Mouse (Mus musculus): ENCODE measurements at regions not wholly inside any gene's neighbourhood (a gene's known extent, or its start where the extent isn't known, plus 50 kb on each side); places are given as distances from the start of the nearest gene placed in this dataset.
"Not testable (repeated sequence)": the region's sequence is repeated elsewhere in the genome, so short reads cannot be mapped to it uniquely, and the experiment has no call there.

DNA sequence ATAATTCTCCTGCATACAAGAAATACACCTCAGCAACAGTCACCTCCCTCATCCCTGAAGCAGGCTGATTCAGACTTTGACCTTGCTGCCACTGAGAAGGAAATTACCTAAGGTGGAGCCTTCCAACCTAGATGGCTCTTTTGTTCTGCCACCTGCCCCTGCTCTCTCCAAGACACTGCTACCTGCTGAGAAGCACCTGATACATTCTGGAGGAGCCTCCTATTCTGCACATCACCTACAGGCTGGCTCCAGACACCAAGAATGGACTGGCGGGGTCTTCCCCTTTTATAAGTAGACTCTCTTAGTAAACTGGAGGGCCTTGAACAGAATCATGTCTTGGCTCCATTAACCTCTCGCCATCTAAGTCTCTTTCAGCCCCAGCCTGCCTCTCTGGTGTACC is 1149.5 kb upstream of the 2610301B20Rik start:
- not testable (repeated sequence) for DNase-seq (ENCODE audit: low spot score in 2 of 2)

DNA sequence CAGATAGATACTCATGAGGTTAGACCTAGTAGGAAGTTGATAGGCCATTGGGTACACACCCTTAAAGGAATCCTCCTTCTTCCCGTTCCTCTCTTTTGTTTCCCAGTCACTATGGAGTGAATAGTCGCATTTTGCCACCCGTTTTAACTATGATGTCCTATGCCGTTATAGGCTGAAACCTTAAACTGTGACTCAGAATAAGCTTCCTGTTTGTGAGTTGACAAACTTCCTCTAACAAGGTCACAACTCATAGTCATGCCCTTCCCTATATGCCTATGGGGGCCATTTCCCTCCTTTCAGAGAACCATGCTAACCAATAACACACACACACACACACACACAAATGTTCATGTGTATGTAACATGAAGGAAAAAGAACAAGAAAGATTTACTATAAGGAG is 1136.6 kb upstream of the 2610301B20Rik start:
- DNase-seq (ENCODE audit: low spot score in 2 of 2) = no peak

GRCm38 (mm10) chr4:9747411-9747938 is 1126.8 kb upstream of the 2610301B20Rik start:
- DNase-seq (ENCODE audit: low spot score in 2 of 2) = no peak

GRCm38 (mm10) chr4:9748110-9748509 is 1126.2 kb upstream of the 2610301B20Rik start:
- no peak for DNase-seq (ENCODE audit: low spot score in 2 of 2)

DNA sequence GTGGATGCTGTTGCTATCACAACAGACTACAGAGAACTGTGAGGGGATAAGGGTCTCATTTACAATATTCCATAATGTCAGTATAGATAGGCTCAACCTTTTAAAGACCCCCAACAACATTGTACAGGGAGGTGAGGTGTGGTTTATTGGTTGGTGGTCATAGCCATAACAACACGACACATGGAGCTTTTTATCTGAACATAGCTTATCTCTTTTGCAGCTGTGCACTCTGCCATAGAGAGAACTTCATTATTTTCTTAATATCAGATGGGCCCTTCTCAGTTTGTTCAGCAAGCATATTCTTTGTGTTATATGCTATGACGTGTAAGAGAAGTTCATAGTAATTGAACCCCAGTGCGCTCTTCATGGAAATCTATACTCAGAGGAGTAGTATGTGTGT is 1124.4 kb upstream of the 2610301B20Rik start:
- DNase-seq (ENCODE audit: low spot score in 2 of 2) = no peak

GRCm38 (mm10) chr4:9750404-9750803 is 1123.9 kb upstream of the 2610301B20Rik start:
- DNase-seq (ENCODE audit: low spot score in 2 of 2) = no peak

GRCm38 (mm10) chr4:9763321-9763720 is 1111.0 kb upstream of the 2610301B20Rik start:
- DNase-seq (ENCODE audit: low spot score in 2 of 2) = no peak

- no peak for DNase-seq (ENCODE audit: low spot score in 2 of 2)
These were observed 1104.6 kb upstream of the 2610301B20Rik start for GRCm38 (mm10) chr4:9769633-9770205.

- peak; percentile 23 to 25 for DNase-seq (ENCODE audit: low spot score in 2 of 2)
These were observed 1103.8 kb upstream of the 2610301B20Rik start for GRCm38 (mm10) chr4:9770372-9771102.

DNA sequence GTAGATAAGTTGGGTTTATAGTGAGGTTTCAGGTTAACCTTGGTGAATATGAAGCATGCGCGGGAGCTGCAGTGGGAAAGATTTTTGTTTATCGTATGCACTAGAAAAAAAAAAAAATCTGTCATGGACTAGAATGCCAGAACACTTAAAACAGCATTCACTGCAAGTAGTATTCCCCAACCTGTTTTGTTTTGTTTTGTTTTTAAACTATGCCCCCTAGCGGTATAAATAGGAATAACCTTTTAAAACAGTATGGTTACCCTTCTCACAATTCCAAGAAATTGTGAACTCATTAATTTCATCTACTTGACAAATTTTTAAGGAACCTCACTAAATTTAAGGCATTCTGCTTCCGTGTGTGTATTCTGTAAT is 1103.2 kb upstream of the 2610301B20Rik start:
- DNase-seq (ENCODE audit: low spot score in 2 of 2) = no peak

GRCm38 (mm10) chr4:9778391-9778790 is 1095.9 kb upstream of the 2610301B20Rik start:
- DNase-seq (ENCODE audit: low spot score in 2 of 2) = no peak

DNA sequence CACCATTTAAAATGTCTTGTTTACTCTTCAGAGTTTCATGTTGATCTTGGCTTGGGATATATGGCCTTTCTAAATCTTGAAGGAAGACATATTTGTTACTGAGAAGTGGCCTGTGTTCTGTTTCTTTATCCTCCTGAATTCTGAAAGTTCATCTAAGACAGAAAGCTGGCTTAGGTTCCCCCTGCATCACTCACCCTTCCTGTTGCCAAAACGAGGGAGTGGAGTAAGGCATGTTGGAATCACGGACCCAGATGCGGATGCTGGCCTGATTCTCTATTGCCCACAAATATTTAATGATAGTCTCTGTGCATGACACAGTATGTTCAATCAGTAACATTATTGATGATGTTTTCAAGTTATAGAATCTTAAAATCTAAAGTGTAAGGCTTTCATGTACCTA is 1094.7 kb upstream of the 2610301B20Rik start:
- no peak for DNase-seq (ENCODE audit: low spot score in 2 of 2)

- DNase-seq (ENCODE audit: low spot score in 2 of 2) = peak; percentile 70 to 80
These were observed 1094.1 kb upstream of the 2610301B20Rik start for GRCm38 (mm10) chr4:9780179-9780578.

DNA sequence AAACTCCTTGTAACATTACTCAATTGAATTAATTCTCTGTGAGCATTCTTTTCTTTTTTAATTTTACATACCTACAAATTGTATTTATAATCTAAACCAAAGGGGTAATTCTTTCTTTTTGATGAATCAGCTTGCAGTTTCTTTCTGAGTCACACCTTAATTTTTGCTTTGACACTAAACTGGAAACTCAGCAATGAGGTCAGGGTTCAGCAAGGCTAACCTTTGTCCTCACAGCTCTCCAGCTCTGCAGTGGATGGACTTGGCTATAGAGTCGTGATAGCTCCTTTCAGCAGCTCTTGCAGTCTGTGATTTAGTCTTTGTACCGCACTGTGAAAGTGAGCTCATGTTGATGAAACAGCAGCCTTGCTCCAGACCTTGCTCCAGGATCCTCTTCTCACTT is 1093.0 kb upstream of the 2610301B20Rik start:
- DNase-seq (ENCODE audit: low spot score in 2 of 2) = no peak

- DNase-seq (ENCODE audit: low spot score in 2 of 2) = no peak
These were observed 1086.4 kb upstream of the 2610301B20Rik start for GRCm38 (mm10) chr4:9787795-9788365.

GRCm38 (mm10) chr4:9790478-9790877 is 1083.8 kb upstream of the 2610301B20Rik start:
- no peak for DNase-seq (ENCODE audit: low spot score in 2 of 2)
